Mouse (Mus musculus): Measurements from ENCODE around the gene Fam131c. TPM values are rescaled to one million over a fixed set of nuclear protein-coding genes. Genes with fewer than 3 reads are reported as not detected.
A peak's percentile ranks its signal among the peaks of the same experiment; 100 is the strongest.

Gene Fam131c
- polyA plus RNA-seq, 1 experiment from 2014 or later, result 1.0 TPM

DNA sequence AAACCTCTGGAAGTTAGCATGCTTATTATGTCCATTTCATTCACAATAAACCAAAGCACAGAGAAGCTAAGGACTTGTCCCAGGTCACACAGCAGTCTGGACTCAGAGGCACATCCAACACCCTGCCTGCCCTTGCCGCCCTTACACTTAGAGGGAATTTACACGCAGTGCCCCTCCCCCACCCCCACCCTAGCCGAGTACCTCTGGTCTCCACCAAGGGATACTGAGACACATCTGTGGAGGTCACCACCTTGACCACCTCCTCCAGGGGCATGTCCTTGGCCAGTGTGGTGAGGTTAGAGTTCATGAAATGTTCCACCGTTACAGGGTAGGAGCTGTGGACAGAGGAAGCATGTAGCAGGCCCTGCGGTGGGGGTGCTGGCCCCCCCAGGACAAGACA lies 19.9 kb downstream of the Fam131c start:
- Histone ChIP-seq H3K9ac (ENCODE audit: low read depth, low read length) (no peak overlapping the region), H3K36me3 (ENCODE audit: control insufficient read depth, insufficient read depth, low read length) (no peaks in the 10 kb centered on the region), H3K27me3 (ENCODE audit: control insufficient read depth, insufficient read depth, low read length) (peaks cover 22% of the 10 kb centered on the region), H3K4me3 (ENCODE audit: low read depth, low read length) (no peak overlapping the region), H3K27ac (ENCODE audit: low read depth, low read length) (no peak overlapping the region), H3K4me2 (no peak overlapping the region), H3K4me1 (ENCODE audit: control insufficient read depth, insufficient read depth, low read length) (peaks cover 2% of the 10 kb centered on the region; the same call in 1 of the 2 replicates), H3K9me3 (replicated peaks; ENCODE audit: control insufficient read depth, low read length) (no peaks in the 10 kb centered on the region)
- no peak for ATAC-seq (replicated peaks; ENCODE audit: insufficient number of reproducible peaks, low FRiP score, low TSS enrichment)
- 69% methylated on average over 5 of the region's 5 CpGs for WGBS (ENCODE audit: insufficient replicate concordance)

DNA sequence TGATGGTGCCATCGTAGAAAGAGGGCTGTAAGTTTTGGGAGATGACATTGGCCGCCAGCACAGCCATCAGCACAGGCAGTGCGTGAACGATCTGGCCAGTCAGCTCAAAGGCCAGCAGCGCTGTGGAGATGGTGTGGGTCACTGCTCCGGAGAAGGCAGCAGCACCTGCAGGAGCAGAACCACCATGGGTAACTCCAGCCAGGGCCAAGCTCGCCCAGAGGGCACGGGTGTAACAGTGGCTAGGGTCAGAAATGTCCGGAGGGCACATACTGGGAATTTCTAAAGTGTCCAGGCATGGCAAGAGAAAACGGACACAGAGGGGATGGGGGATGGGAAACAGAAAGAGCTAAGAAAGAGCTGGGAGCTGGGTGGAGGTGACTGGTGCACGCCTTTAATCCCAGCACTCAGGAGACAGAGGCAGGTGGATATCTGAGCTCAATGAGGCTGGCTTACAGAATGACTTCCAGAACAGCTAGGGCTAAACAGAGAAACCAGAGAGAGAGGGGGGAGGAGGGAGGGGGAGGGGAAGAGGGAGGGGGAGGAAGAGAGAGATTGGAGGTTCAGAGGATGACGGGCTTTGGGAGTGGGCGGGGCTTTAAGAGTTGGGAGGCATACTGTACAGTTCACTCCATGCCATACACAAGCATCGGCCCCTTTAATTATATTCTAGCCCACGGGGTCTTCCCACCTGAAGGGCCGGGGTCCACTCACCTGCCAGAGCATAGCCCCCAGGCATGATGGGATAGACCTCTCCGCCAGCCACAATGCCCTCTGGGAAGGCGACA lies 21.5 kb downstream of the Fam131c start:
- H3K36me3 ChIP-seq (ENCODE audit: control insufficient read depth, insufficient read depth, low read length), result no peaks in the 10 kb centered on the region
- H3K4me3 ChIP-seq (ENCODE audit: low read depth, low read length), result no peak overlapping the region
- H3K4me1 ChIP-seq (ENCODE audit: control insufficient read depth, insufficient read depth, low read length), result no peaks in the 10 kb centered on the region
- peaks cover 9% of the 10 kb centered on the region for H3K27me3 ChIP-seq (ENCODE audit: control insufficient read depth, insufficient read depth, low read length)
- H3K9ac ChIP-seq (ENCODE audit: low read depth, low read length), result no peak overlapping the region
- no peak for ATAC-seq (replicated peaks; ENCODE audit: insufficient number of reproducible peaks, low FRiP score, low TSS enrichment)
- H3K9me3 ChIP-seq (replicated peaks; ENCODE audit: control insufficient read depth, low read length), result no peaks in the 10 kb centered on the region
- no peak overlapping the region for H3K4me2 ChIP-seq
- no peak overlapping the region for H3K27ac ChIP-seq (ENCODE audit: low read depth, low read length)
- WGBS (ENCODE audit: insufficient replicate concordance), result 58% methylated on average over 18 of the region's 18 CpGs

DNA sequence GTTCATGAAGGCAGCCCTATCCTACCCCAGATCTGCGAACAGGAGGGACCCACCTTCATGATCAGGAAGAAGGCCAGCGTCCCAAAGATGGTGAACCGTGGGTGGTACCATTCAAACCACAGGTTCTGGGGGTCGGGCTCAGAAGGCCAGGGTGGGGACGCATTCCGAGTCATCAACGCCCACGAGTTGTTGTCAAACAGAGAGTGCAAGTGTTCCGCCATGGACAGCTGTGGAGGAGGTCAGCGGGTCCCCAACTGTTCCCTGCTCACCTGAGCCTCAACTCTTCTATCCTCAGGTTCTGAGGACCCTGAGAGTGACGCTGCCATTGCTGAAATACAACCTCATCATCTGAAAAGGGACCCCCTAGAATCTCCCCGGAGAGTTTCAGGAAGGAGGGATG lies 23.3 kb downstream of the Fam131c start:
- Histone ChIP-seq H3K27ac (ENCODE audit: low read depth, low read length) (no peak overlapping the region), H3K4me2 (no peak overlapping the region), H3K36me3 (ENCODE audit: control insufficient read depth, insufficient read depth, low read length) (no peaks in the 10 kb centered on the region), H3K9ac (ENCODE audit: low read depth, low read length) (no peak overlapping the region), H3K9me3 (replicated peaks; ENCODE audit: control insufficient read depth, low read length) (no peaks in the 10 kb centered on the region), H3K27me3 (ENCODE audit: control insufficient read depth, insufficient read depth, low read length) (peaks cover 10% of the 10 kb centered on the region), H3K4me1 (ENCODE audit: control insufficient read depth, insufficient read depth, low read length) (no peaks in the 10 kb centered on the region), H3K4me3 (ENCODE audit: low read depth, low read length) (no peak overlapping the region)
- WGBS (ENCODE audit: insufficient replicate concordance), result 68% methylated on average over 12 of the region's 12 CpGs
- ATAC-seq (replicated peaks; ENCODE audit: insufficient number of reproducible peaks, low FRiP score, low TSS enrichment), result no peak

DNA sequence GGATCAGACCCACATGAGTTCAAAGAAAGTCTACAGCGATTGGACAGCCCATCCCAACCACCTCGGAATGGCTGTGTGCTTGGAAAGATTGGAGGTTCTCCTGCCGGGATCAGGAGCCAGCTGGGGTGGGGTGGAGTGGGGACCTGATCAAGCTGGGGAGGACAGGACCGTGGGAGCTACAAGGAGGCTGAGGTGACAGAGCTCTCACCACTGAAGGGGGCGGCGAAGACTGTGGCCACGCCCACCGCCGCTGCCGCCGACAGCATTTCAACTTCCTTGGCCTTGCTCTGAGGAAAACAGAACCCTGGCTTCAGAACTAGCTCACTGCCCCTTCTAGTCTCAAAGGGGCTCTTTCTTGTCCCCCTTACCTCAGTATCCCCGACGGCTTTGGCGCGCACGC lies 26.7 kb downstream of the Fam131c start:
- H3K36me3 ChIP-seq (ENCODE audit: control insufficient read depth, insufficient read depth, low read length), result no peaks in the 10 kb centered on the region
- H3K9ac ChIP-seq (ENCODE audit: low read depth, low read length), result no peak overlapping the region
- WGBS (ENCODE audit: insufficient replicate concordance), result 15% methylated on average over 16 of the region's 16 CpGs
- H3K27ac ChIP-seq (ENCODE audit: low read depth, low read length), result no peak overlapping the region
- H3K4me3 ChIP-seq (ENCODE audit: low read depth, low read length), result peak overlapping the region; percentile 3; the same call in 1 of the 2 replicates
- H3K27me3 ChIP-seq (ENCODE audit: control insufficient read depth, insufficient read depth, low read length), result peaks cover 18% of the 10 kb centered on the region
- H3K4me2 ChIP-seq, result peak overlapping the region; percentile 53
- ATAC-seq (replicated peaks; ENCODE audit: insufficient number of reproducible peaks, low FRiP score, low TSS enrichment), result no peak
- H3K4me1 ChIP-seq (ENCODE audit: control insufficient read depth, insufficient read depth, low read length), result no peaks in the 10 kb centered on the region
- no peaks in the 10 kb centered on the region for H3K9me3 ChIP-seq (replicated peaks; ENCODE audit: control insufficient read depth, low read length)

DNA sequence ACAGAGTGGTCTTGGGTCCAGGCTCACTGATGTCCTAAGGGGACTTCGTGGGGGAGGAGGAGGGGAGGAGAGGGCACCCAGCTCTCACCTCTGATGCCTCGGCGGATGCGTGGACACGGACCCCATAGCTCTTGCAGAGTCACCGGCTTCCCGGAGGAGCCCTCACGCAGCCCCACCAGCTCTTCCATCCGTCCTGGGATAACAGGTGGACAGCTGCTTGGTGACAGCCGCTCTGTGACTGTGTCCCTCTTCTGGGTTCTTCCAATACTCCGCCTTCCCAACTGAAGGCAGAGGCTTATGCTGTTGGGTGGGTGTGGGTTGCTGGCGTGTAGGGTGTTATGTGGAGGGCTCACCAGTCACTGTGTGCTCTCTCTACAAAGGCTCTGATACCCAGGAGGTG lies 29.8 kb downstream of the Fam131c start:
- 74% methylated on average over 12 of the region's 12 CpGs for whole genome bisulfite sequencing (ENCODE audit: insufficient replicate concordance)
- Histone ChIP-seq H3K36me3 (ENCODE audit: control insufficient read depth, insufficient read depth, low read length) (no peaks in the 10 kb centered on the region), H3K4me1 (ENCODE audit: control insufficient read depth, insufficient read depth, low read length) (no peaks in the 10 kb centered on the region), H3K27ac (ENCODE audit: low read depth, low read length) (no peak overlapping the region), H3K9me3 (replicated peaks; ENCODE audit: control insufficient read depth, low read length) (no peaks in the 10 kb centered on the region), H3K4me2 (no peak overlapping the region), H3K27me3 (ENCODE audit: control insufficient read depth, insufficient read depth, low read length) (peaks cover 18% of the 10 kb centered on the region), H3K9ac (ENCODE audit: low read depth, low read length) (no peak overlapping the region), H3K4me3 (ENCODE audit: low read depth, low read length) (no peak overlapping the region)
- ATAC-seq (replicated peaks; ENCODE audit: insufficient number of reproducible peaks, low FRiP score, low TSS enrichment), result no peak

DNA sequence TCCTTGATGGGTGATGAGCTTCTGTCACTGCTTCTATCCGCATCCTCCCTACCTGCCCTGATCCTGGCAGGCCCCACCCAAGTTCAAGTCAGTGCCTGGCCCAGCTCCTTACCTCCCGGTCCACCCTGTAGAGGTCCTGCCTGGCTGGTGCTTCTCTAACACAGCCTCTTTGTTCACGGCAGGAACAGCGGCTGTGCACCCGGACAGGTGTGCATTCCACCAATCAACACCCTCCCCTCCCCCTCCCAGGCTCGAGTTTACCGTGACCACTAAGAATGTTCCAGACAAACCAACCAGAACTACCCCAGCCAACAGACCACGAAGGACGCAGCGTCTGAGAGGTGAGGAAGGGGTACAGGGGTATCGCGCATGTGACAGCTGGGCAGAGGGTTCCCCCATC lies 30.5 kb downstream of the Fam131c start, which contains the start of gene Clcnka:
Clcnka (minus strand) TSS at position 180 of the 400 bp plus-strand sequence.
- Histone ChIP-seq H3K9me3 (replicated peaks; ENCODE audit: control insufficient read depth, low read length) (no peaks in the 10 kb centered on the region), H3K4me3 (ENCODE audit: low read depth, low read length) (no peak within 1 kb of the TSS), H3K4me1 (ENCODE audit: control insufficient read depth, insufficient read depth, low read length) (no peaks in the 10 kb centered on the region), H3K27ac (ENCODE audit: low read depth, low read length) (no peak within 1 kb of the TSS), H3K9ac (ENCODE audit: low read depth, low read length) (no peak within 1 kb of the TSS), H3K36me3 (ENCODE audit: control insufficient read depth, insufficient read depth, low read length) (no peaks in the 10 kb centered on the region), H3K4me2 (no peak within 1 kb of the TSS), H3K27me3 (ENCODE audit: control insufficient read depth, insufficient read depth, low read length) (peaks cover 18% of the 10 kb centered on the region)
- no peak for ATAC-seq (replicated peaks; ENCODE audit: insufficient number of reproducible peaks, low FRiP score, low TSS enrichment)
- 54% methylated on average over 12 of the region's 12 CpGs for WGBS (ENCODE audit: insufficient replicate concordance)

DNA sequence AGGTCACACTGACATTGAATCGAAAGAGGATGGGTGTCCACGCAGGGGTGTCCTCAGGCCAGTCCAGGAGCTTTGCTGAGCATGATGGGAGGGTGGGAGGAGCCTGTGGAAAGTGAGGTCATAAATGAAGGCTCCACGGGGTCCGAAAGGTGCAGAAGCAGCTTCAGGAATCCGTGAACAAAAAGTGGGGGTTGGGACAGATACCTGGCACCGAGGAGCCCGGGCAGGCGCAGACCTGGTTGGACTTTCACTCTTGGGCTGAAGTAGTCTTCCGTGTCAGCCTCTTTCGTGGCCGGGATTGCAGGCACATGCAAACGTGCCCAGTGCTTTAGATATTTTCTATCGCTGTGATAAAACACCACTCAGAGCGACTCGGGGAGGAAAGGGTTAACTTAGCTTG lies 32.2 kb downstream of the Fam131c start:
- no peaks in the 10 kb centered on the region for H3K9me3 ChIP-seq (replicated peaks; ENCODE audit: control insufficient read depth, low read length)
- H3K4me1 ChIP-seq (ENCODE audit: control insufficient read depth, insufficient read depth, low read length), result no peaks in the 10 kb centered on the region
- no peak overlapping the region for H3K9ac ChIP-seq (ENCODE audit: low read depth, low read length)
- no peak for ATAC-seq (replicated peaks; ENCODE audit: insufficient number of reproducible peaks, low FRiP score, low TSS enrichment)
- 79% methylated on average over 15 of the region's 15 CpGs for WGBS (ENCODE audit: insufficient replicate concordance)
- H3K27me3 ChIP-seq (ENCODE audit: control insufficient read depth, insufficient read depth, low read length), result peaks cover 15% of the 10 kb centered on the region
- H3K4me3 ChIP-seq (ENCODE audit: low read depth, low read length), result no peak overlapping the region
- no peak overlapping the region for H3K27ac ChIP-seq (ENCODE audit: low read depth, low read length)
- no peak overlapping the region for H3K4me2 ChIP-seq
- no peaks in the 10 kb centered on the region for H3K36me3 ChIP-seq (ENCODE audit: control insufficient read depth, insufficient read depth, low read length)

DNA sequence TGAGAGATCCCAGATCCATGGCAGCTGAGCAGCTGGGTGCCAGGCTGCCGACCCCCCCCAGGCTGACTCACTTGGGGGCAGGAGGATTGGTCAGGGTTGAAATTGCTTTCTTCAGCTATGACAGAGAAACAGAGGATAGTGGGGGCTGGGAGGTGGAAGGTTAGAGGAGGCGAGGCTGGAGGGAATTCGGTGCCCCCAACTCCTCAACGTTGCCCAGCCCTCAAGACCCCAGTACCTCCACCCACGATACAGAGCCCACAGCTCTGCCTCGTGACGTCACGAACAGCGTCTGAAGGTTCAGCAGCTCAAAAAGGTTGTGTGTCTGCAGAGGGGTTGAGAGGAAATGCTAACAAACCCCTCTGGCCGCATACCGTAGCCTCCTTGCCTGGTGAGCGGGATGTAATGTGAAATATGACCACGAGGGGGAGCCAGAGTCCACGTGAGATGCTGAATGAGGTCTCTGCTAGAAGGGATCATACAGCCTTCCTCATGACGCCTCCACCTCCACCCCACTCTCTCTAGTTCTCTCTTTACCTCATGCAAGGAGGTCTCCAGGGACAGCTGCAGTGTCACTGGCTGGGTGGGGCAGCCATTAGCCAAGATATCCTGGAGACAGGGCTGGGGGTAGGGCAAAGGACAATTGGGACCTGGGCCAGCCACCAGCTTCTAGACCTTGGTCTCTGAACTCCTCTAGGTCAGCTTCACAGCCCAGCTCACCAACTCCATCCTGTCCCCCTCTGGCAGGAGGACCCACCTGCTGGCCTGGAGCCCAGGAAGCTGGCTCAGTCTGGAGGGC lies 36.7 kb downstream of the Fam131c start:
- Histone ChIP-seq H3K4me2 (peak overlapping the region; percentile 55), H3K27me3 (ENCODE audit: control insufficient read depth, insufficient read depth, low read length) (0 out of 2 replicates have a peak, but pooled peaks cover 3% of the 10 kb centered on the region), H3K9me3 (replicated peaks; ENCODE audit: control insufficient read depth, low read length) (no peaks in the 10 kb centered on the region), H3K9ac (ENCODE audit: low read depth, low read length) (no peak overlapping the region), H3K36me3 (ENCODE audit: control insufficient read depth, insufficient read depth, low read length) (no peaks in the 10 kb centered on the region), H3K4me1 (ENCODE audit: control insufficient read depth, insufficient read depth, low read length) (peaks cover 12% of the 10 kb centered on the region), H3K27ac (ENCODE audit: low read depth, low read length) (no peak overlapping the region), H3K4me3 (ENCODE audit: low read depth, low read length) (no peak overlapping the region)
- 7% methylated on average over 15 of the region's 15 CpGs for WGBS (ENCODE audit: insufficient replicate concordance)
- peak; percentile 75 for ATAC-seq (replicated peaks; ENCODE audit: insufficient number of reproducible peaks, low FRiP score, low TSS enrichment)
